Mouse (Mus musculus) layer of hippocampus, adult 18-20 months (tissue): ENCODE measurements around the gene Tmem231. TPM values are rescaled to one million over a fixed set of nuclear protein-coding genes. Genes with fewer than 3 reads are reported as not detected.
A peak's percentile ranks its signal among the peaks of the same experiment; 100 is the strongest.
"Not testable (repeated sequence)": the region's sequence is repeated elsewhere in the genome, so short reads cannot be mapped to it uniquely, and the experiment has no call there.

Experiments
- DNase-seq, 2 experiments: peaks; one replicate each; pipeline ENCODE4 v3.0.0; 2022; ENCODE audit warnings: low spot score in 2 of 2
- total RNA-seq, 2 experiments: library from RNA; stranded (reverse); gene quantifications; 2 replicates each; pipeline ENCODE4 v1.2.3; 2021

Gene Tmem231
- total RNA-seq, 2 experiments from 2014 or later = 12.4 to 14.8 TPM

DNA sequence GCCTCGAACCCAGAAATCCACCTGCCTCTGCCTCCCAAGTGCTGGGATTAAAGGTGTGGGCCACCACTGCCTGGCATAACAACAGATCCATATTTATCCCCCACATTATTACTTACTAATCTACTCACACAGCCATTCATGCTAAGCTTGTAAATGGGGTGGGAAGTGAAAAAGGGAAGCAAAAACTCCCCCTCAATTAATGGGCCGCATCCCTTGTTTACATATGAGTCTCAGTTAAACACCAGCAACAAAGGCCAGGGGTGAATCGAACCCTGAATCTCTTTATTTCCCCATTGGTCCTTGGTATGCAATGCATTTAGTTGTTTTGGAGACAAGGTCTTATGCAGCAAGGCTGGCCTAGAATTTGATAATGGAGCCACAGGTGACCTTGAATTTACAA is 17.2 kb upstream of the Tmem231 start:
- no peak for DNase-seq

DNA sequence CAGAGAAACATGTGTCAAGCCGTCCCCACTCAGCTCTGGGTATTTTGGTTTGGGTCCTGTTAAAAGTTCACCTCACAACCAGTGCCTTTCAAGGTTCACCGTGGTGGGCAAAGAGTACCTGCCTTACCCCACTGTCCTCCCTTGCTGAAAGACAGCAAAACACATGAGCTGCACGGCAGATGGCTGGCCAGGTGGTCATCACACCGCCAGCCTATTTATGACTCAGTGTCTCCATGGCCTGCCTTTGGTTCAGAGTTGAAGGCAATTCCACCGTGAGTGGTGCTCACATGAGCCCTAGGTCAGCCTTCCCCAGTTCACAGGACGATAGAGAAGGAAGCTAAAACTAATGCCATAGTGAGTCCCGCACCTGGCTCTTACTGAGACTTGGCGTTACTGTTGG is 14.3 kb upstream of the Tmem231 start:
- DNase-seq = no peak

DNA sequence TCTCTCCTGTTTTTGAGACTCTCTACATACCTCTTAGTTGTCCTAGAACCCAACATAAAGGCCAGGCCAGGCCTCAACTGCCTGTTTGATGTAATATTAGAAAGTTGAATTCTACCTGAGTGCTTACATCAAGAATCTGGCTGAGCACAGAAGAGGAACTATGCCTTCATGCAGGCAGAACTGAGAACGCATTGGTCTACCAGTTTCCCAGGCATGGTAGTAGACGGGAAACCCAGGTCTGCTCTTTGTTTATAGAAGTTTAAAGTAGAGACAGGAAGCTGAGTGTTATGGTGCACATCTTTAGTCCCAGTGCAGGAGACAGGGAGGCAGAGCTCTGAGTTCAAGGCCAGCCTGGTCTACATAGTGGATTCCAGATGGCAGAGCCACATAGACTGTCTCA is 13.5 kb upstream of the Tmem231 start:
- DNase-seq = no peak

DNA sequence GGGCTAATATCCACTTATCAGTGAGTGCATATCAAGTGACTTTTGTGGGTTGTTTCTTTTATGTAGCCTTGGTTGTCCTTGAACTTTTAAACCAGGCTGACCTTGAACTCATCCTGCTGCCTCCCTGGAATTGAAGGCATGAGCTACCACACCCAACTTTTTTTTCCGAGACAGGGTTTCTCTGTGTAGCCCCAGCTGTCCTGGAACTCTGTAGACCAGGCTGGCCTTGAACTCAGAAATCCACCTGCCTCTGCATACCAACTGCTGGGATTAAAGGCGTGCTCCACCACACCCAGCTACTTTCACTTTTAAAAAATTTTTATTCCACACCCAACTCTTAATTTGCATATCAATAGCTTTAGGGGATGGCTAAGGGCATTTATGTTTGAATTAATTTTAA is 9.9 kb upstream of the Tmem231 start:
- DNase-seq = no peak

DNA sequence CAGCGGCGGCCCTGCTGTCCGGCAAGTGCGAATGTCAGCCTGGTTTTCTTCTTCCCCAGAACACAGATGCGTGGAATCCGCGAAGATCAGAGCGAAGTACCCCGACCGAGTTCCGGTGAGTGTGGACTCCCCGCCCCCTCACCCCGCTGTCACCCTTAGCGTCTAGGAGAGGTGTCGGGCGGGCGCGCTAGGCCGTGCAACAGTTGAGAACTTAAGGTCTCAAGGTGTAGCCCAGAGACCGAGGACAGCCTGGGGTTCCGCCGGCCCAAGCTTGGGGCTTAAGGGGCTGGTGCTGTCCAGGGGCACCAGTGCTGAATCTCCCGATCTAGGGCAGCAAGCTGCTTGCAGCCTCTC is 7.4 kb upstream of the Tmem231 start:
- DNase-seq = peak in 1 of 2 experiments; percentile 27

DNA sequence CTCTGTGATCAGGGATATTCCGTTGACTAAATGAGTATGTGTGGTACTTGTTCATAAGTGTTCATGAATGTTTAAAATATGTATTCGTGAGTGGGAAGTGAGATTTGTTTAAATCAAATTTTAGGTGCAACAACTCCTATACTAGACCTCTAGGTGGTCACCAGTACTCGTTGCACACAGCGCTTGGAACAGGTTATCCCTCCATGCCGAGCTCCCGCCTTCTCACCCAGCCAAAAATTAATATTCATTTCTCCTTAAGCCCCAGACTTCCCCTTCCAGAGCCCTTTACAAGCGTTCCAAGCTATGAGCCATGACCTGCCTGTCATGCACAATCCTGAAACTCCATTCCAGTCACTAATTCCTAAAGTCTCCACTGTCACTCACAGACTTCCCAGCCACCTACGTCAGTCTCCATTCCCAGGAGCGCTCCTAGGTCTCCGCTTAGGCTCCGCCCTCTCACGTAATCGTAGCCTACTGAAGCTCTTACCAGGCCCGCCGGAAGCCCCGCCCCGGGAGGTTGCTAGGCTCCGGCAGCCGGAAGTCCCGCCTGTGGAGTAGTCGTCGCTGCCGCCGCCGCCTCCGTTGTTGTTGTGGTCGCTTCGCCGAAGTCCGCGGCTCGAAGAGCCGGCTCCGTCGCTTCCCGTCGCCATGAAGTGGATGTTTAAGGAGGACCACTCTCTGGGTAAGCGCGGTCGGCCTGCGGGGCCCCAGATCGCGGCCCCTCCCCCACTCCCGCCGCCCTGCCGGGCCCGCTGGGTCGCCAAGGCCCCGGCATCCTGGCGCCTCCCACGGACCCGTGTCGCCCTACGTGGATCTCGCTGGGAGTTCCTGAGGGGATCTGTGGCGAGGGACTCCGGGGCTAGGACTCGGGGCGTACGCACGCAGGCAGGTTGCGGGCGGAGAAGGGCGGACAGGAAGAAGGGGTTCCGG is 6.8 kb upstream of the Tmem231 start, which contains the start of gene Gabarapl2:
Gene Gabarapl2 (plus strand): TSS at position 533 of the 930 bp plus-strand sequence.
- peak; percentile 95 to 98 for DNase-seq

DNA sequence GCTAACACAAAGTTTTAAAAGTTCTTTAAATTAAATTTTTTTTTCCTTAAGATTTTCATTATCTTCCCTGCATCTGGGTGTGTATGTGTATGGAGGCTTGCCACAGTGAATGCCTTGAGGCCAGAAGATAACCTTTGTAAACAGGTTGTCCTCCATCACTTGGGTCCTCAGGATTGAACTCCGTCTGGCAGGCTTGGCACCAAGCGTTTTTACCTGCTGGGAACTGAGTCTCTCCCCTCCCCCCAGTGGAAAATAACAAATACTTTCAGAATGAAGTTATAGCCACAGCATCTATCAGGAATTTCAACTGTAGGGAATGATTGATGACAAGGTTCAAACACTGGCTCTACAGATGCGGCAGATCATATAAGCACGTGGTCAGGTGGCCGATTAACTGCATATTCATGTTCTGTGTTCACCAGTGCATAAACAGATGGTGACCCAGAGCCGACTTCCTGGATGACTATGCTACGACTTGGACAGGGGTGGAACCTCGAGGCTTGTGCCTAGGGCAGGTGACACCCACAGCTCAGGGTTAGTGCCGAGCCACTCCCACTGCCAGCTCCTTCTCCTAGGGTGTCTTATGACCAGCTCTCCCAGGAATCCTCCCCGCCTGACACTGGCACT is 5.9 kb upstream of the Tmem231 start:
- peak in 1 of 2 experiments; percentile 13 for DNase-seq

DNA sequence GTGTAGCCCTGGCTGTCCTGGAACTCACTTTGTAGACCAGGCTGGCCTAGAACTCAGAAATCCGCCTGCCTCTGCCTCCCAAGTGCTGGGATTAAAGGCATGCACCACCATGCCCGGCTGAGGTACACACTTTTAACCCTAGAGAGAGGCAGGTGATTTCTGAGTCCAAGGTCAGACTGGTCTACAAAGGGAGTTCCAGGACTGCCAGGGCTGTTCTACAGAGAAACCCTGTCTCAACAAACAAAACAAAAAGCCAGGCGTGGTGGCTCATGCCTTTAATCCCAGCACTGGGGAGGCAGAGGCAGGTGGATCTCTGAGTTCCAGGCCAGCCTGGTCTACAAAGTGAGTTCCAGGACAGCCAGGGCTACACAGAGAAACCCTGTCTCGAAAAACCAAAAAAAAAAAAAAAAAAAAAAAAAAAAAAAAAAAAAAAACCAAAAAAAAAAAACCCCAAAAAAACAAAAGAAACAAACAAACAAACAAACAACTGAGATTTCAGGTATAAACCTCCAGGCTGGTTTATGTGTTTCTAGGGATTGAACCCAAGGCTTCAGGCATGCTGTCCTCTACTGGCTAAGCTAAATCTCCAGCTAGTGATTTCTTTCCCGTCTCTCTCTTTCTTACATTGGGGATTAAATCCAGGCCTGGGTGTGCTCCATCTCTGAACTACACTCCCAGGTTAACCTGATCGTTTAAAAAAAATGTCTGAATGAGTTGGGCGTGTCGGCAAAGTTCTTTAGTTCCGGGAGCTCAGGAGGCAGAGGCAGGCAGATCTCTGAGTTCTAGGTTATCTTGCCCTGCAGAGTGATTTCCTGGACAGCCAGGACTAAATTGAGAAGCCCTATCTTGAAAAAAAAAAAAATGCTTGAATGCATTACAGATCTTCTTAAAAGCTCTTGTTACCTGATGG is 4.7 kb upstream of the Tmem231 start:
- DNase-seq = not testable (repeated sequence)

DNA sequence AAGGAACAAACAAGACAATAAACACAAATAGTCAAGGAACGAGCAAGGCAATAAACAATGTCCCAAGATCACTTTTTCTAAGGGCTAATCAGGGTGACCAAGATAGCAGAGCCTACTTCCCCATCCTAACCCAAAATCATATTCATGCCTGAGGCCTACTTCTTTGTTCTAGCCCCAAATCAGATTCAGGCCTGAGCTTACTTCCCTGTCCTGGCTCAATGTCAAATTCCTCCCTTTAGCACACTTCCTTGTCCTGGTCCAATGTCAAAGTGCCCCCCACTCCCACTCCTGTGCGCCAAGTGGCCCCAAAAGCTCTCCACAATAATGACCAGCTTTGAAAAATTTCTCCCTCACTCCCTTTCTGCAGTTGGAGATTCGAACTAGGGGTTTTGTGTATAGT is 3.5 kb upstream of the Tmem231 start:
- no peak for DNase-seq

DNA sequence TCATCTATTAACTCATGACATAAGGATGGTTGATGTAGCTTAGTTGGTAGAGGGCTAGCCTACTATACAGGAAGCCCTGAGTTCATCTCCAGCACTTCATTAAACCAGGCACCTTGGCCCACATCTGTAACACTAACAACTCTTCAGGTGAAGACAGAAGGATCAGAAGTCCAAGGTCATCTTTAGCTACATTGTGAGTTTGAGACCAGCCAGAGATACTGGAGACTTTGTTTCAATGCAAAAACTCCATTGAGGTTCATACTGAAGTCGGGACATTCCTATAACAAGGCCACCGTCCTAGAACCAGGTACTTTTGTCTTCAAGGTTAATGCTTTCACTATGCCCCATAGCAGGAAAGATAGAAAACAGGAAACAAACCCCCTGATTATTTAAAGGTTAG is 520 bp upstream of the Tmem231 start:
- no peak for DNase-seq

DNA sequence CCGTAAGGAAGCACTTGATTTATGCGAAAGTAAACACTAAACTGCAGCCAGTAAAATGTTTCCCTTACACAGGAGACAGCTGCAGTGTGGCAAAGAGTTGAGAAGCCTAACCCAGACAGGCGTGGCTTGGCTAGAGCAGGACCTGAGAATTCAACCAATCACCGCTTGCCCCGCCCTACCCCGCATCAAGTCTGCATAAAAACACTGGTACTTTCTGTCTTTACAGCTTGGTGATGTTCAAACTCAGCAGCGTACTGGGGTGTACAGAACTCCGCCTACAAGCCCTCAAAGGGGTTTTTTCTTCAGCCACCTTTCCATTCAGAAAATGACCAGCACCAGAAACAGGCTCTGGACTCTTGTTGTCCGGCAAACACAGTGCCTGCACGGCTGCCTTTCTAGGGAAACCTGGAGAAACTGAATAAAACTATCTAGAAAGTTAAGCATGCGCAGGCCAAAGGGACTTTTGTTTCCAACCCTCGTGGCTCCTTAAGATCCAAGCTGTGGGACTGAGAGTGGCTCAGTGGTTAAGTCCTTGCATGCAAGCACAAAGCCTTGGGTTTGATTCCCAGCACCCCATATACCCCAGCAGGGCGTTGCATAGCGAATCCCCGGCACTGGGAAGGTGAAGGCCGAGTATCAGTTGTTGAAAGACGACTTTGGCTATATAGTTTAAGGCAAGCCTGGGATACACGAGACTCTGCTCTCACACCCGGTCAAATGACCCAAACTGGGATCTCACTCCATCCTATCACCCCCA is 923 bp downstream of the Tmem231 start:
- DNase-seq = peak in 1 of 2 experiments; percentile 45

DNA sequence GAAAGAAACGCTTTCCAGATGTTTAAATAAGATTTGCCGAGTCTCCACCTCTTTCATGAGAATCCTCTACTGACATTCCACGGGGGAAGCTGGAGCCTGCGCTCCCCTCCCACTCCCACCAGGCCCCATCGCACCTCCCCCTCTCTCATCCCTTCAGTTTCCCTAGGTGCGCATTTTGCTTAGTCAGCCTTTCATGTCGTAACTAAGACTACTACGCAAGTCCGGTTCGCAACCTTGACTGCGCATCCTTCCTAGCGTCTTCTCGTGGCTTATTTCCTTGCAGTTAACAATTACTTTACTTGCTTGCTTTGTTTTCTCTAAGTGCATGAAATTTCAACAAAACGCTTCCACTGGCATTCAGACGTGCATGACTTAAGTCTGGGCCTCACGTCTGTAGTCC is 2.0 kb downstream of the Tmem231 start:
- no peak for DNase-seq

DNA sequence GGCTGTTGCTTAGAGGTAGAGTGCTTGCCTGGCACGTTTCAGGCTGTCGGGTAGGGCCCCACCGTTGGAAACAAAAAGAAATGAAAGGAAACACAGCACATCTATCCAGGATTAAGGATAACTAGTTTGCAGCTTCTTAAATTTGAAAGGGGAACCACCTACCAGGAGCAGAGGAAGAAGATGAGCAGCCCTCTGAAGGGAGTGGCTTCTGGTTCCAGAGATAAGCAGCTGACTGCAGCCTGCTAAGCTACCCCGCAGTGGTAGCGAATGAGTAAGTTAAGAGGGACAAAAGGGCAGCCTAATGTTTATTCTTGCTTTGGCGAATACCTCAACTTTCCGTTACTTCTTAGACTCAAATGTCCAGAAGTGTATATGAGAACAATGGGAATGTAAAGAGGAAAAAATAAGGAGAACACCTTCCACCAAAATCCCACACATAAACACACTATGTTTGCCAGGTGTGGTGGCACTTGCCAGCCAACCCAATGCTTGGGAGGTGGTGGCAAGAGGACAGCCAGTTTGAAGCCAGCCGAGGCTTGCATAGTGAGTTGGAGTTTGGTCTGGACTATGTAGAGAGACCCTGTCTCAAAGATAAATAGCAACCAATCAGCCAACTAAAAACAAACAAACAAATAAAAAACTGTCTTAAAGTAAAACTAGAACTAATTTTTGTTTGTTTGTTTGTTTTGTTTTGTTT is 3.9 kb downstream of the Tmem231 start:
- DNase-seq = no peak

DNA sequence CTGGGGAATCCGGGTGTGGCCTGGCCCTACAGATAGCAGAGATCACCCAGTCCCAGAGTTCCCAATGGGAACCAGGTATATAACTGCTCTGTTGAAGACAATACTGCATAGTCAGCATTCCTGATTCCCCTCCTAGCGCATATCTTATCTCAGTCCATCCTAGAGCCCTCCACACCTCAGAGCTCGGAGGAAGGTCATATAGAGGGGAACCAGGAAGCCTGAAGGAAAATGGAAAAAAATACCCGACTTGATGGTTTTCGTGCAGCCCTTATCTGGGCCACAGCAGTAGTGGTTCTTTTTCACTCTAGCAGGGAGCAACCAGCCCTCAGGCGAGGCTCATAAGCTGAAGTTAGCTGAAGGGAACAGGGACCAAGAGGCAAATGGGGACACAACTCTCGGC is 8.7 kb downstream of the Tmem231 start:
- no peak for DNase-seq

DNA sequence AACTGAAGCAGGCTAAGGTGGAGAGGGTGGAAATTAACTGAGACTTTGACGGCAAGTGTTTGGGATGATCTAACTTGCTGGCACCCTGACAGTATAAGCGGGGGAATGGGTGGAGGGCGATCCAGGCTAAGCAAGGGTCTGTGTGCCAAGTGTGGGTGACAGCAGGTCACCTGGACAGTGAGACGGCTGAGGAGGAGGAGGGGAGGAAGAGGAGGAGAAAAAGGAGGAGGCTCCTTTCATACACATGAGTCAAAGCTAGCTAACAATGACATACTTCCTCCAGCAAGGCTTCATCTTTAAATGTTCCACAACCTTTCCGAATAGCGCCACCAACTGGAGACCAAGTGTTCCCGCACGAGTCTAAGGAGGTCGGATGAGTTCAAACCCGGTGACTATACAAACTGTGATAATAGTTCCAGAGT is 10.3 kb downstream of the Tmem231 start:
- DNase-seq = peak in 1 of 2 experiments; percentile 68

DNA sequence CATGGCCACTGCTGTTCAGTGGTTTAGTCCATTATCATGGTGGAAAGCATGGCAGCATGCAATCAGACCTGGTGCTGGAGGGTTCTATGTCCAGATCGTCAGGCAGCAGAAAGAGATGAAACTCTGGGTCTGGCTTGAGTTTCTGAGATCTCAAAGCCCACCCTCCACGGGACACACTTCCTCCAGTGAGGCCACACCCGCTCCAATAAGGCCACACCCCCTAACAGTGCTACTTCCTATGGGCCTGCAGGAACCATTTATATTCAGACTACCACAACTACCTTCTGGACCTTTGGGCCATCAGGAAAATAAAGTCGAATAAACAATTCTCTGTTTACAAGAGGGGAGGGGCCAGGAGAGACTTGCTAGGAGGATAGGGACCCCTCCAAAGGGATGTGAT is 12.7 kb downstream of the Tmem231 start:
- DNase-seq = no peak

DNA sequence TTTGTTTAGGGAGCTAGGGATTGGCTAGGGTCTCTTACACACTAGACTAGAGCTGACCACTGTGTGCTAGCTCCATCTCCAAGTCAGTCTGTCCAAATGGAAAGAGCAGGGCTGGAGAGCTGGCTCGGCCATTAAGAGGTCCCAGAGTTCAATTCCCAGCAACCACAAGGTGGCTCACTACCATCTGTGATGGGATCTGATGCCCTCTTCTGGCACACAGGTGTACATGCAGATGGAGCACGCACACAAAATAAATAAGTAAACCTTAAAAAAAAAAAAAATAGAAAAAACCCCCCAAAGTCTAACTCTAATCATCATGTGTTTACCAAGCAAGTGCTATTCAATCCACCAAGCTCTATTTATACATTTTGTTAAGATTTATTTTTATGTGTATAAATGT is 14.0 kb downstream of the Tmem231 start:
- DNase-seq = no peak

DNA sequence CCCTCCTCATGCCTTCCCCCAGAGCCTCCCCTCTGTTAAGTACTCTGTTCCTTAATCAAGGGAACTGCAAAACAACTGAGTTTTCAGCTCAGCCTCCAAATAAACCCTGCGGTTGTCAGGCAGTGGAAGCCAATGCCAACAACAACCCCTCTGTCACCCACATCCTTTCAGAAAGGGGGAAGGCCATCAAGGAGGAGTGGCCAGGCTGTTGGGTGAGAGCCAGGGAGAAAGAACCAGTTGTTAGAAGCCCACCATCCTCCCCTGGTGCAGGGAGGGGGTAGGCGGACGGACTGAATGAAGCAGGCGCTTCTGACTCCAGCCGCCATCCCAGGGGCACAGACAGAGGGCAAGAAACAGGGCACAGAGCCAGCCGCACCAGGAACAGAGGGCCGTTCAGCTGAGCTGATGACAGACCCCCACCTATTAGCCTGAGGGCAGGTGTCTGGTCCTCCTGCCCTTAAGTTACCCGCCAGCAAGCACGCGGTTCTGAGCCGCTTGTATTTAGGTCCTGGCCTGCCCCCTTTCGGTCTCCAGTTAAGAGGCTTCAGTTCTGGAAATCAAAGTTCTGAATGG is 20.7 kb downstream of the Tmem231 start:
- peak in 1 of 2 experiments; percentile 49 for DNase-seq

DNA sequence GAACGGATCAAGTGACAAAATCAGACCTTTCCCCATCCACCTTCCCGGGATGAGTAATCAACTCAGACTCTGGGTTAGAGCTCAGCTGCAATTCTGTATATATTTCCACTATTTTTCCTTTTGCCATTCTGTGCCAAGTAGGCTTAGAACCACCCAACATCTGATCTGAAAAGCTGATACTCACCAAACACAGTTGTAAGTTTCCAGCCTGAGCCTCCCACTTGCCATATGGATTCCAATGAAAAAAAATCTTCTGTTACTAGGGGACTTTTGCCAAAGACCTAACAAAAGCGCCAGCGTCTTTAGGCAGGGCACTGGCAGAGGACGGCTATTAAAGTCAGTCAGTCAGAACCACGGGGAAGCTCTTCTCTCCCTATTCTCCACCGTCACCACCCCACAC is 22.1 kb downstream of the Tmem231 start:
- peak in 1 of 2 experiments; percentile 79 for DNase-seq
